Mouse (Mus musculus) heart, adult 9 months (tissue): ENCODE measurements around the gene Cd37.
A peak's percentile ranks its signal among the peaks of the same experiment; 100 is the strongest.

ENCODE experiments used
- DNase-seq, 2 experiments: peaks; one replicate each; pipeline ENCODE4 v3.0.0; 2022; ENCODE audit warnings: low spot score in 2 of 2

Cd37 gene

DNA sequence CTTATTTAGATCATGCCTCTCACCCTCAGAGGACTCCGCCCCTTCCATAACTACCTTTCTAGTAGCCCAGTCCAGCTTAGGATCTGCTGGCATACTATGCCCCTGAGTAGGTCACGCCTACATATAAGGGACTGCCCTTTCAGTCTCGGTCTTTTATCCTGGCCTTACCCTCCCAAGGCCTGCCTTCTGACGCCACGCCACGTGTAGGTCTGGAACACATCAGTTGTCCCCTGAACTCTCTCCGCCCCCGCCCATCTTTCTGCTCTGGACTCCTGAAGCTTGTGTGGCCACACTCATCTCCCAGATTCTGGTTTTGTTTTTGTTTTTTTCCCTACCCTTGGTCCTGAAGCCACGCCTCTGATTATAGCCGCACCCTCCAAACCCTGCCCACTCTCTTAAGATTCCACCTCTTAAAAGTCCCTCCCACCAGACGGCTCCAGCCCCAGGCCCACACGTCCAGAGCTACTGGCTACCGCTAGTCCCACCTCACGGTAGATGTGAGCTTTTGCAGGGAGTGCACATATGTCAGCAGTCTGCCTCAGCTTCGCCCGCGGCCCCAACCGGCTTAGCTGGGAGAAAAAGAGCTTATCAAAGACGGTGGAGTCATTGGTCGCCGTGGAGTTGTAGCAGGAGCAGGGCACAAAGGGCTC, 3.9 kb downstream of the Cd37 start:
- DNase-seq = peak; percentile 62 to 63

DNA sequence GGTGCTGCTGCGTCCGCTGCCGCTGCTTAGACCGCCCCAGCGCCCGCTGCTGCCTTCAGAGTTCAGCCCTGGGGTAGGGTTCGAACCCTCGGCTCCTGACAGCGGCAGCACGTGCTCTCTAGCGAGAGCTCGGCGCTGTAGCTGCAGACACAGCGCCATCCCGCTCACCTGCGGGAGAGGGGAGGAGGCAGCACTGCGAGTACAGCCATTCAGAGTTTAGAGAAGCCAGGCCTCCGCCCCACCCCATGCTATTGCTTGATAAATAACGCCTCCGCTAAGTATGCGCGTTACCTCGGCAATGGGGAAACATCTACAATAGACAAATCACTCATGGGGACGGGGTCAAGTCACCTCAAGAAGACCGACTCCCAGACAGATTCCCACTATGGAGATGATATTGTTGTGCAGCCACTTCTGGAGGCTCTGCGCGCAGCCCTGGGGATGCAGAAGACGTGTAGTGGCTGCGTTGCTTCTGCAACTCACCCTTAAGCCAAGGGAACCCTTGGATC, 4.5 kb downstream of the Cd37 start:
- no peak for DNase-seq

DNA sequence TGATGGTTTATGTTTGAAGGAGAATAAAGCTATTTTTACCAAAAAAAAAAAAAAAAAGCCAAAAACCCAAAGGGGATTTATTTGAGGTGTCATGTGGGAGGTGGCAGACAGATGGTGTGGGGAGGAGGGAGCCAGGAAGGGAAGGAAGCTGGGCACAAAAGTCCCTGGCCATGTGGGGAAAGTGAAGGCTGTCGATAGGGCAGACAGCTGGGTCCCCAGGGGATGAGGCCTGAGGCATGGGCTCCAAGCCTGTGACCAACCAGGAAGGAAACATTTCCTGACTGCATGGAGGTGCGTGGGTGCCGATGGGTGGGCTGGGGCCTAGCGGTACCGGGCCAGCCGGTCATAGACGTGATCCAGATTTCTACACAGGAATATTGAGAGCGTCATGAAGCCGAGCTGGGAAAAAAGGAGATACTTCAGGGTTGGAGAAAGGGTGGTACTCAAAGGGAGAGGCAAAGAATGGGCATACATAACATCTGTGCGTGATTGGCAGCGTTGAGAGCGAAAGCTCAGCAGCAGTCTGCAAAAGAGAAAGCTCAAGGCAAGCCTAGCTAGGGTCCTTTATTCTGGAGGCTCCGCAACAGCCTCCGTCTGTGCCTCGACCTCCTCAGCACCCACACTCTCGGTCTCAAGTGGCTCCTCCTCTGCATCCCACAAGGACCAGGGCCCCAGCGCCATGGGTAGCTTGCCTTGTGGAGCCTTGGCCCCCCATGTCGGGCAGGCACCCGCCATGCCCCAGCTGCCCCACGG, 5.2 kb downstream of the Cd37 start:
- no peak for DNase-seq

DNA sequence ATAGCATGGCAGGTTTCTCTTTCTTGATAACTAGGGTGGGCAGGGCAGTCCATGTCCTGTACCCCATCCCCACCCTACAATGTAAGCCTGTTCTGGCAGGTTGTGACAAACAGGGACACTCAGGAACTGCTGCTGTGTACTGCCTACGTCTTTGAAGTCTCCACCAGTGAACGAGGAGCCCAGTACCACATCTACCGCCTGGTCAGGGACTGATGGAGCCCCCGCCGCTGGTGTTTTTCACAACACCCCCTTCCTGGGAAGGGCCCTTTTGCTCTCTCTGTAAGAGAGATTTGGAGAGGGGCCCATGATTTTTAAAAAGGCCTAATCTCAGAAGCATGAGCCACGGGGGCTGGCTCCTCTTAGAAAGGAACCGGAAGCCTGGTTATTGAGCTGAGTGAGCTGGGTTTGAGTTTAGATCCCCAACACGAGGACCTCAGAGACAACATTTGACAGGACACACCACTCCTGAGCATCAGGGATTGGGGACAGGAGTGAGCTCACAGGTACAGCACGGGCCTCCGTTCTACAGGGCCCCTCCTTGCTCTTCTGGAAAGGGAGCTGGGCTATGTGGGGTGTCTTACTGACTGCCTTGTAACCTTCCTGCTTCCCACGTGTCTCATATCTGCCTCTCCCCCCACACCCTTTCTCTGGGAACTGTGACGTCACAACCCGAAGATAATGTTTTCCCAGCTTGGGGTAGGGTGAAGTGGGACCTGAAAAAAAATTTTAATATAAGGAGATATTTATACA, 6.0 kb downstream of the Cd37 start:
- no peak for DNase-seq

DNA sequence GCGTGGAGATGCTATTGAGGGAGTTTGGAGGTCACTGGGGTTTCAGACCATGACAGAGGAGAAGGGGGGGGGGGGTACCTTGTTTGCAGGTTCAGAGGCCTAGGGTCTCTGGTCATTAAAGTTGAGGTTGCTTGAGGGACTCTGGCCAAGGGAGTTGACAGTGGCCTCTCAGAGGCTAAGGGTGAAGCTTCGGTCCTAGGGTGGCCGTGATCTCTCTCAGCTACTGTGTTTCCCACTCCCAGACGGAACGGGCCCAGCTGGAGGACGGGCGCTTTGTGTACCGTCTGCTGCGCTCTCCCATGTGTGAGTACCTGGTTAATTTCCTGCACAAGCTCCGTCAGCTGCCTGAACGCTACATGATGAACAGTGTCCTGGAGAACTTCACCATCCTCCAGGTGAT, 7.0 kb downstream of the Cd37 start:
- no peak for DNase-seq

DNA sequence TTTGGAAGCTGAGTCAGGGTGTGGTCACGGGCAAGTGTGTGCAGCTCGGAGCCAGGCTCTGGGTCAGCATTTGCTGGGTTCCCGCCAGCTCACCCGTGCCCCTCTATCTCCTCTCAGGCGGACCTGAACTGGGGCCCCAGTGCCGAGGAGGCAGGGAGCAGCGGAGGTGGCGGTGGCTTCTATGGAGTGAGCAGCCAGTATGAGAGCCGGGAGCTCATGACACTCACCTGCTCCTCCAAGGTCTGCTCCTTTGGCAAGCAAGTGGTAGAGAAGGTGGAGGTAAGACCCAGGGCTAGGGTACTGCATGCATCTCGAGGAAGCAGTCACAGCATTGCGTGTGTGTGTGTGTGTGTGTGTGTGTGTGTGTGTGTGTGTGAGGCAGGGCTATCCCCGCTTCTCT, 7.7 kb downstream of the Cd37 start:
- DNase-seq = no peak

DNA sequence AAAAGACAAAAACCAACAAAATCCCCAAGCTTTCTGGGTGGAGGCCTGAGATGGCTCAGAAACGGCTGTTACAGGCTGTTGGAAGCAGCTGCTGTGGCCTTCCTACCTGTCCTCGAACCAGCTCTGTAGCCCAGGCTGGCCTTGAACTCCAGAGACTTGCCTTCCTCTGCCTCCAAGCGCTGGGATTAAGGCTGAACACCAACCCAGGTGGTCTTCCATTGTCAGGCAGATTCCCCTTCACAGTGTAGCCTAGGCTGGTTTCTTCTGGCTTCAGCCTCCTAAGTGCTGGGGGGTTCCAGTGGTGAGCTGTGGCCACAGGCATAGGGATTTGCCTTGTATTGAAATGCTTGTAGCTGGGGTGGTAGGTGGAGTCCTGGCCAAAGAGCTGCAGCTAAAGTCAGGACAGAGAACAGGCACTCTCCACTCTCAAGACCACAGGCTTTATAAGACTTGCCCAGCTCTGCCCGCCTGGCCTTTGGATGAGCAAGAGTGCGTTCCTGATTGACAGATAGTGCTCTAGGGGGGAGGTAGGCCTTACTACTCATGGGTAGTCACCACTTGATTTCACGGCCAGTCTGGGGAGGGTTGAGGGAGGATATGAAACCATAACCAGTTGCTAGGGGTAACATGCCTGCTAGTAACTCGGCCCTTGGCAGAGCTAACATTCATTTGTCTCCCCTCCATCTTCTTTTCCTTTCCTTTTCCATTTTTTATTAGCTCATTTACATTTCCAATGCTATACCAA, 9.3 kb downstream of the Cd37 start:
- no peak for DNase-seq

DNA sequence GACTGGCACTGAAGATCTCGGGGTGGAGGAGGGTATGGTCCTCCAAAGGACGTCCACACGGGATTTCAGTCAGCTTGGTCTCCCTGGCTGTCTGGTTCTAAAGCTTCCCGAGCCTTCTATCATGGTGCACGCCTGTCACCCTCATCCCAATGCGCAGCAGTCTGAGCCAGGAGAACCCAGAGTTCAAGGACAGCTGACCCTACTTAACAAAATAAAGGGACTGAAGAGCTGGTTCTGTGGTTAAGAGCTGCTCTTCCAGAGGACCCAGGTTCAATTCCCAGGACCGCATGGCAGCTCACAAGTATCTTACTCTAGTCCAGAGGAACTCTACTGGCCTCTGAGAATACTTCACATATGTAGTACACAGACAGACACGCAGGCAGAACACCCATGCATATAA, 9.9 kb downstream of the Cd37 start:
- no peak for DNase-seq

DNA sequence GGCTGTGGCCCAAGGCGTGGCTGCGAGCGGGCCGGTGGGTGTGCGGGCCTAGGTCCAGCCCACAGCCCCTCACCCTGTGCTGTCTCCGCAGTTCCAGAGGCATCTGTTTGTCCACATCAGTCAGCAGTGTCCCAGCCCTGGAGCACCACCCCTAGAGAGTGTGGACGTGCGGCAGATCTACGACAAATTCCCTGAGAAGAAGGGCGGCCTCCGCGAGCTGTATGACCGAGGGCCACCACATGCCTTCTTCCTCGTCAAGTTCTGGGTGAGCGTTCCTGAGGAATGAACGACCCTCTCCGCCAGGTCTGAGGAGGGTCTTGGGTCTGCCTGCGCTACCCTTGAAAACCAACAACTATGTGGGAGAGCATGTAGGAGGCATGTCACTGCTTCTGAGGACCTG, 10.4 kb downstream of the Cd37 start:
- no peak for DNase-seq

DNA sequence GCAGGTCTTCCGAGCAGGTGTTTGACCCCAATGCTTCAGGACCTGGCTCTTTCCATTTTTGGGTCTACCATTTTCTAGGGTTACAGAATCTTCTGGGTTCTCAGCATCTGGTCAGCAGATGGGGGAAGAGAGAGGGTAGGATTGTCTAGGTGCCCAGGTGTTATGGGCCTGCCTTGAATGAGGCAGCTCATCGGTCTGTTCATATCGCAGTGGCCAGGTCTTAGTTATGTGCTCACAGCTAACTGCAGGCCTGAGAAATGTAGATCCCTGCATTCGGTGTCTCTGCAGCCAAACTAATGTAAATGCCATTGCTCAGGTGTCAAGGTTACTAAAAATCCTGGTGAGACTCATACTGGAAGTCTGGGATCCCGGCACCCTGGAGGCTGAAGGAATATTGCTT, 12.5 kb downstream of the Cd37 start:
- no peak for DNase-seq

DNA sequence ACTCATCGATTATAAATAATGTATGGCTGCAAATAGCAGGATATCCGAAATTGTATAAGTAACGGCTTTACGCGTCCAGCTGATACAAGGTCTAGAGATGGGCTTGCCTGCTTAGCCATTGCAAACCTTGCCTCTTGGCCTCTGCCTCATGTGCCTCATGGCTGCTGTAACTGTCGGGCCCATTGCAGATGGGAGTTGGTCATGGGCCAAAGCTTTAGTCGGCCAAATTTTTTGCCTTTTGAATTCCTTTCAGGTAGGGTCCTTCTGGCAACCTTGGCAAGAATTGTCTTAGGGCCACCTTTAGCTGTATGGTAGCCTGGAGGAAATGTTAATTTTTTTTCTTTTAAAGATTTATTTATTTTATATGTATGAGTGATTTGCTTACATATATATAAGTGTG, 14.1 kb downstream of the Cd37 start:
- no peak for DNase-seq

DNA sequence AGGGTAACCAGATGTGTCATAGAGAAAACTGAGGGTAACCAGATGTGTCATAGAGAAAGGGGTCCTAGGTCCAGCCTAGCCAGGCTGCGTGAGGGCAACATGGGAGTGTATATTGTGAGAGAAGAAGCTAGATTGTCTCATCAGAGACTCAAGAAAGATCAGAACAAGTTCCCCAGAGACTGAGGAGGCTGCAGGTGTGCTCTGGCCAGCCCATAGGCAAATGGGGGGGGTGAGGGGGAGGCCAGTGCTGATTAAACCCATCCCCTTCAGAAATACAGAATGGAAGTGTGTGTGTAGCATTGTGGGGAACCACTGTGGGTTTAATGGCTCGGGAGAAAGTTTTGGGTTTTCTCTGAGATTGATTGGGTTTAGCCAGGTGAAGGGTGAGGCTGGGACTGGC, 17.2 kb downstream of the Cd37 start:
- DNase-seq = no peak

DNA sequence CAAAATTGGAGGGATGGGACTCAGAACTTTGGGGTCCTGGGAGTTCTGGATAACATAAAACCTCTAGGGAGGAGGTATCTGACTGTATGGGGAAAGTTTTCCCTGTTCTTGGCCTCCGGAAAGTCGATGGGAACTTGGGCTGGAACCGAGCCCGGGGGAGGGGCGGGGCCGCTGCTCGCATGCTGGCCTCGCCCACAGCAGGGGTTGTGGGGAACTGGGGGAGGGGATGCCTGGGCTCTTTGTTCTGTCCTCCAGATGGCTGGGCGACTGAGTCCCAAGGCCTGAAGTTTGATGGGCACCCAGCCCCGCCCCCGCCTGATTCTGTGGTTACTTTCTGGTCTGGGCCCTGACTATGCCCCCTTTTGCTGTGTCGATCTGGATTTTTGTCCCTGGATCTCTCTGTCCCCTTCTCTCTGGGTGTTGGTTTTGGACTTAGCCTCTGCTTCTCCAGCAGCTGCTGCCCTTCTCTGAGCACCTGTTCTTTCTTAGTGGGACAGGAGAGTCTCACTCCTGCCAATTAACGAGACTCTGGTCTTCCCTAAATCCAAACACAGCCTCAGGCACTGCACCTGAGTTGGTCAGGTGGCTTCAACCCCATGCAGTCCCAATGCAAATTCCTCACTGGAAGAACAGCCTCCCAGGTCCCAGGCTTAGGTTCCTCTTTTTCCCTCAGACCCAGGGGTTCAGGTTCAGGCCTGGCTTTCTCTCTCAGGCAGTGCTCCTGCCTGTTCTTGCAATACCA, 22.3 kb downstream of the Cd37 start:
- DNase-seq = peak; percentile 48 to 61

DNA sequence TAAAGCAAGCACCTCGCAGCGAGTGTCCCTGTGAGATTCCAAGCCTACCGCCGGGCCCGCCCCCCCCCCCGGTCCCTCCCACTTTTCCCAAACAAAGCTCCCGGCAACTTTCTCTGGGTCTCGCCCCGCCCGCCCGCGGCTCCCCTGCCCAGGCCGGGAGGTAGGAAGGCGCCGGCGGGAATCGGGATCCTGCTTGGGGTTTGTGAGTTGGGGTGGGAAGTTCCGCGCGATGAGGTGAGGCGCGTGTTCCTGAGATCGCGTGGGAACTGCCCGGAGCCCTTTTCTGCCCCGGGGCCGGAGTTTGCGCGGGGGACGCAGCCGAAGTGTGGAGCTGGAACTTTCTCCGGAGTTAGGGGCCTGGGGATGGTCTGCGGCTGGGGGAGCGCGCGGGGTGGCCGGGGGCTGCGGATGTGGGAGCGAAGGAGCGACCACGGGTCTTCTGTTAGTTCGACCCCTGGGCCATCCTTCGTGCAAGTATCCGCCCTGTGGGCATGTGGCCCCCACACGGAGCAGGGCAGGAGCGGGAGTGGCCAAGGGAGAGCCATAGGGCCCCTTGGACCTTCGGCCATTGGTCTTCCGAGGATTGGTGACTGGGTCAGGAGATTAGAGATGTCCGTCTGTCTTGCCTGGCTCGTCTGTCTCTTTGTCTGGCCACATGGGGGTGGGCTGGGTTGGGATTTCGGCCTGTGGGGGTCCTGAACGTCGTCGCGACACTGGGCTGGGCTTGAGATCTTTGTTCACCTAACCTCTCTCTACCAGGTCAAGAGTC, 23.1 kb downstream of the Cd37 start, which contains the start of gene Tead2:
Tead2 (plus strand) TSS at position 81 of the 769 bp plus-strand sequence.
- DNase-seq = peak; percentile 32 to 51

DNA sequence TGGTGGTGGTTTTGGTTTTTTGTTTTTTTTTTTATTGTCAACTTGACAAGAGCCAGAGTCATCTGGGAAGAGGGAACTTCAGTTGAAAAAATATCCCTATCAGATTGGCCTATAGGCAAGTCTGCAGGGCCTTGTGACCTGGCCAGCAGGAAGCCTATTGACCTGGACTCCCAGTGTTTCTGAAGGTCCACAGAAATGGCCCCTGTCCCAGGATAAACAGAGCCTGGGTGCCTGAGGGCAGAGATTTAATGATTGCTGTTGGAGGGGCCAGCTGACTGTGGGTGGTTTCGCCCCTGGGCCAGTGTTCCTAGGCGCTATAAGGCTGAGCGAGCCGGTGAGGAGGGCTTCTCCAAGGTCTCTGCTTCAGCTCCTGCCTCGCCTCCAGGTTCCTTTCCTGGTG, 25.2 kb downstream of the Cd37 start:
- DNase-seq = no peak

DNA sequence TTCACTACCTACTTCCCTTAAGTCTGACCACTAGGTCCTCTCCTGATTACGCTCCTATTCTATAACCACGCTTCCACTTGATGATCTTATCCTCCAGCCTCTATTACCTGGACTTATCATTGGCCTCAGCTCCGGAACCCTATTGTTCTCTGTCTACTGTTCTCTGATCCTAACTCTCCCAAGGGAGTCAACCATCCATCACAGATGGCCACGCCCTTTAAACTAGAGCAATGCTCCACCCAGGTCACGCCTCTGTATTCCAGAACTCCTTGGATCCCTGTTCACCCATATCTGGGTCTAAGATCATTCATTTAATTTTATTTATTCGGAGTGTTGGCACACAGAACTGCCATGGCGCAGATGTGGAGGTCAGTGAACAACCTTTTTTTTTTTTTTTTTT, 26.6 kb downstream of the Cd37 start:
- no peak for DNase-seq

DNA sequence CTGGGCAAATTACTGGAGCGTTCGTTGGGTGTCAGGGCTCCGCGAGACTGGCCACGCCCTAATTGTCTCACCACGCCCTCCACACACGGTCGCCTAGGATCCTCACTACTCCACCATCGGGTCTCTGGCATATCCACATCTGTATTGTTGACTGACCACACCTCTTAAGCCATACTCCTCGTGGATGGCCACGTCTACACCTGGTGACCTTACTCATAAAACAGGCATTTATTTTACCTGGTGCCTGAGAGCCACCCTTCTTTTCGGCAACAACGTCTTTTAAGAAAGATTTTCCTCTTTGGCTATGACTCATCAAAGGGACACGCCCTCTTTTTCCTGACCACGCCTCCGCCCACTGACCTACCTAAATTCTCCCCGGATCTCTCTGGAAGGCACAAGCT, 27.1 kb downstream of the Cd37 start, which contains the start of gene Dkkl1:
Dkkl1 (minus strand) TSS at position 297 of the 401 bp plus-strand sequence.
- no peak for DNase-seq

DNA sequence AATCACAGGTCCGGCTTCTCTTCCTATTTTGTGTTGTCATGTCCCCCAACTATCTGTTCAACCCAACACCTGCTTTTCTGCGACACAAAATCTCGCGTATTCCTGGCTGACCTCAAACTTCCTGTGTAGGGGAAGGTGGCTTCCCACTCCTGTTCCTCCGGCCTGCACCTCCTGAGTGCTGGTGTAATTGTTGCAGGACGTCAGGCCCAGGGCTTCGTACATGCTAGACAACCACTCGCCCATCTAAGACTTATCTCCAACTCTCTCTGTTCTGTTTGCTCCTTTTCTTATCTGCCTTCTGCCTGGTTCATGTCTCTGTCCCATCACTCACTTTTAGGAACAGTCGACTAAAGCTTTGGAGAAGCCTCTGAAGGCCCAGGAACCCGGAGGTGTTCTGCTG, 27.8 kb downstream of the Cd37 start:
- no peak for DNase-seq

DNA sequence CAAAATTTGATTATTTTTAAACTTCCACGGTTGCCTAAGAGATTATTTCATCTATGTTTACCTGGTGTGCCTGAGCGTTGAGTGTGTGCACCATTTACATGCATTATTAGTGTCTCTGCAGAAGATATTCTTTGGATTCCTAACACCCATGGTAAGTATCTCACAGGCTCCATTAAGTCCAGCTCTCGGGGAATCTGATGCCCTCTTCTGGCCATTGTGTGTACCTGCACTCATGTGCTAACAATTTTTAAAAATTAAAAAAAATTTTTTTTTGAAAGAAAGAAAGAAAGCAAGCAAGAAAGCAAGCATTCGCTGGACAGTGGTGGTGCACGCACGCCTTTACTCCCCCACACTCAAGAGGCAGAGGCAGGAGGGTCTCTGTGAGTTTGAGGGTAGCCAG, 30.7 kb downstream of the Cd37 start:
- DNase-seq = no peak

DNA sequence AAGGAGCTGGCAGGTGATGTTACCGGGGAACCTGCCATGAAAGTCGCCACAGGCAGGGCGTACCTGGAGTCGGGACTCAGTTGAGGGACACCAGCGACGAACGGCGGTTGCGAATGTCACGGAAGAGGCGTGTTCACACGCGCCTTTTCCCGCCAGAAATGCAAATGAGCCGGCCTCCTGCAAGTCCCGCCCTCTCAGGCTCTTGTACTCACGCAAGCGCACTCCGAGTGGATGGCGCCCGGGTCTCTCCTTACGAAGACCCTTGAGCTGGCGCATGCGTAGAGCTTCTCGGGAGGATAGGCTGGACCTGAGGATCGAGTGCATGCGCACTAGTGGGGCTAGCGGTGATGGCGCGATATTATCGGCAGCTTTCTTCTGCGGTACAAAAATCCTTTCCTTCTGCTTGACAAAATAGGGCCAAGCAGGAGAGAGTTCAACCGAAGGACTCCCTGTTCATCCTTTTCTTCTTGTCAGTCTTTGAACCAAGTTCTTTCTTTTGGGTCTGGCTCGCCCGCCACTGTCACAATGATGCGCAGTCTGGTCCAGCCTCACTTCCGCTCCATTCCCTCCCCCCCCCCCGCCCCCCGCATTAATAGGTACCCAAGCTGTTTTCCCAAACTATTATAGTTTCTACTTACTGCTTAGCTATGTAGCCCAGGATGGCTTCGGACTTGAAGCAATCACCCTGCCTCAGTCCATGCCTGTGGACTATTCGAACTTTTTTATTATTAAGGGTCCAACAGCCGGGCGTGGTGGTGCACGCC, 34.4 kb downstream of the Cd37 start, which contains the start of gene Ccdc155:
Ccdc155 (minus strand) TSS at position 513 of the 764 bp plus-strand sequence.
- DNase-seq = peak; percentile 86 to 90
